Mouse (Mus musculus) heart, adult 2 months (tissue): Measurements from ENCODE around the gene Smtnl1.

ENCODE experiments used
- CTCF ChIP-seq: fragments of 200-600 bp; IDR thresholded peaks from 2 replicates; pipeline ENCODE4 v1.8.1; 2022; ENCODE audit warnings: antibody characterized with exemption, mild to moderate bottlenecking, moderate library complexity
- POLR2A ChIP-seq: fragments of 200-500 bp; IDR thresholded peaks from 2 replicates; pipeline ENCODE4 v1.6.1; 2011; ENCODE audit warnings: mild to moderate bottlenecking, low read depth, low read length, control low read depth; ENCODE audit not compliant: insufficient read depth

DNA sequence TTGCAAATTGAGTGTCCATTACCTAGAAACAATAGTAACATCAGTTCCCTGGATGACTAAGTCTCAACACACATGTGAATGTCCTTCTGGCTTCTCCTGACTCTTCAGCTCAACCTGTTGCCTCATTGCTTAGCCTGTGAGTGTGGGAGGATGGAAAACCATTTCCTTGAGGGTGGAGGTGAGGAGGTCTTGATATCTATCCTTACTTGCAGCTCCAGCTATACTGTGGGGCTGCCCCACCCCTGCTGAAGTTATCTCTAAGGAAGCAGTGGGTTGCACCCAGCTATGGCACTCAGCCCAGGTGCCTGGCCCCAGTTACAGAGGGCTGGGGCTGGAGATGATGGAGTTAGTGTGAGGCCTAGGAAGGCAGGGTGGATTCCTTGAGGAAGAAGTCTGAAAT lies 19.5 kb upstream of the Smtnl1 start:
- TF ChIP-seq POLR2A (no peak), CTCF (no peak)
